Mouse (Mus musculus): Measurements from ENCODE around the gene Mapre3.
A peak's percentile ranks its signal among the peaks of the same experiment; 100 is the strongest.

Gene Mapre3

GRCm38 (mm10) chr5:30824124-30824988 lies 9.9 kb downstream of the Mapre3 start:
- no peak for DNase-seq (ENCODE audit: low read depth)

GRCm38 (mm10) chr5:30825166-30825565 lies 10.7 kb downstream of the Mapre3 start:
- no peak for DNase-seq (ENCODE audit: low read depth)

GRCm38 (mm10) chr5:30825821-30826220 lies 11.4 kb downstream of the Mapre3 start:
- DNase-seq (ENCODE audit: low read depth), result no peak

GRCm38 (mm10) chr5:30833416-30833815 lies 19.0 kb downstream of the Mapre3 start:
- DNase-seq (ENCODE audit: low read depth), result no peak

- DNase-seq (ENCODE audit: low read depth), result no peak
Observed at GRCm38 (mm10) chr5:30839731-30840130, 25.3 kb downstream of the Mapre3 start.

GRCm38 (mm10) chr5:30841896-30842295 lies 27.5 kb downstream of the Mapre3 start:
- peak; percentile 23 for DNase-seq (ENCODE audit: low read depth)

GRCm38 (mm10) chr5:30849891-30850555 lies 35.6 kb downstream of the Mapre3 start:
- no peak for DNase-seq (ENCODE audit: low read depth)

- DNase-seq (ENCODE audit: low read depth), result no peak
Observed at GRCm38 (mm10) chr5:30850556-30850925, 36.1 kb downstream of the Mapre3 start.

- DNase-seq (ENCODE audit: low read depth), result peak; percentile 17
Observed at GRCm38 (mm10) chr5:30853522-30853921, 39.1 kb downstream of the Mapre3 start.

- DNase-seq (ENCODE audit: low read depth), result peak; percentile 28
Observed at GRCm38 (mm10) chr5:30855674-30856073, 41.2 kb downstream of the Mapre3 start.

GRCm38 (mm10) chr5:30856124-30856523 lies 41.7 kb downstream of the Mapre3 start:
- no peak for DNase-seq (ENCODE audit: low read depth)

GRCm38 (mm10) chr5:30863852-30864251 lies 49.4 kb downstream of the Mapre3 start:
- peak; percentile 52 for DNase-seq (ENCODE audit: low read depth)

GRCm38 (mm10) chr5:30864322-30864721 lies 49.9 kb downstream of the Mapre3 start:
- no peak for DNase-seq (ENCODE audit: low read depth)

GRCm38 (mm10) chr5:30866871-30867270 lies 52.4 kb downstream of the Mapre3 start:
- peak; percentile 28 for DNase-seq (ENCODE audit: low read depth)

GRCm38 (mm10) chr5:30867712-30868111 lies 53.3 kb downstream of the Mapre3 start, which contains the start of gene Tmem214:
Gene Tmem214 (plus strand): TSS chr5:30868012.
- DNase-seq (ENCODE audit: low read depth), result no peak

- DNase-seq (ENCODE audit: low read depth), result no peak
Observed at GRCm38 (mm10) chr5:30868981-30869380, 54.5 kb downstream of the Mapre3 start.

GRCm38 (mm10) chr5:30869405-30870130 lies 55.1 kb downstream of the Mapre3 start:
- peak; percentile 80 for DNase-seq (ENCODE audit: low read depth)

GRCm38 (mm10) chr5:30870131-30870406 lies 55.6 kb downstream of the Mapre3 start:
- no peak for DNase-seq (ENCODE audit: low read depth)

- no peak for DNase-seq (ENCODE audit: low read depth)
Observed at GRCm38 (mm10) chr5:30872574-30872973, 58.1 kb downstream of the Mapre3 start.

GRCm38 (mm10) chr5:30874365-30874764 lies 59.9 kb downstream of the Mapre3 start:
- no peak for DNase-seq (ENCODE audit: low read depth)

- DNase-seq (ENCODE audit: low read depth), result no peak
Observed at GRCm38 (mm10) chr5:30878616-30879015, 64.2 kb downstream of the Mapre3 start.

GRCm38 (mm10) chr5:30879347-30879943 lies 65.0 kb downstream of the Mapre3 start:
- DNase-seq (ENCODE audit: low read depth), result peak; percentile 40

Measured in 416B (cell line).